Mouse (Mus musculus): Measurements from ENCODE around the gene Sfmbt1.
A peak's percentile ranks its signal among the peaks of the same experiment; 100 is the strongest.

Gene Sfmbt1

GRCm38 (mm10) chr14:30826174-30827140 is 111.8 kb downstream of the Sfmbt1 start:
- peak in 1 of 2 experiments; percentile 10 for DNase-seq

- DNase-seq = no peak
These were observed 112.8 kb downstream of the Sfmbt1 start for GRCm38 (mm10) chr14:30827480-30827879.

- no peak for DNase-seq
These were observed 113.4 kb downstream of the Sfmbt1 start for GRCm38 (mm10) chr14:30828077-30828476.

- DNase-seq = no peak
These were observed 114.2 kb downstream of the Sfmbt1 start for GRCm38 (mm10) chr14:30828635-30829460.

- DNase-seq = no peak
These were observed 122.9 kb downstream of the Sfmbt1 start for GRCm38 (mm10) chr14:30837416-30837996.

- no peak for DNase-seq
These were observed 129.1 kb downstream of the Sfmbt1 start for GRCm38 (mm10) chr14:30843701-30844100.

- no peak for DNase-seq
These were observed 135.9 kb downstream of the Sfmbt1 start for GRCm38 (mm10) chr14:30850504-30850903.

GRCm38 (mm10) chr14:30852325-30852724 is 137.7 kb downstream of the Sfmbt1 start:
- DNase-seq = no peak

GRCm38 (mm10) chr14:30855316-30855715 is 140.7 kb downstream of the Sfmbt1 start:
- no peak for DNase-seq

GRCm38 (mm10) chr14:30856885-30857507 is 142.3 kb downstream of the Sfmbt1 start:
- no peak for DNase-seq

GRCm38 (mm10) chr14:30857990-30858389 is 143.3 kb downstream of the Sfmbt1 start:
- DNase-seq = no peak

- DNase-seq = no peak
These were observed 146.9 kb downstream of the Sfmbt1 start for GRCm38 (mm10) chr14:30861421-30862125.

- DNase-seq = no peak
These were observed 147.7 kb downstream of the Sfmbt1 start for GRCm38 (mm10) chr14:30862368-30862767.

GRCm38 (mm10) chr14:30865311-30865710 is 150.7 kb downstream of the Sfmbt1 start:
- no peak for DNase-seq

- no peak for DNase-seq
These were observed 152.4 kb downstream of the Sfmbt1 start for GRCm38 (mm10) chr14:30867042-30867441.

- DNase-seq = no peak
These were observed 154.2 kb downstream of the Sfmbt1 start for GRCm38 (mm10) chr14:30868826-30869225.

- no peak for DNase-seq
These were observed 154.7 kb downstream of the Sfmbt1 start for GRCm38 (mm10) chr14:30869391-30869801.

- no peak for DNase-seq
These were observed 155.8 kb downstream of the Sfmbt1 start for GRCm38 (mm10) chr14:30870206-30871147.
